In the genomic region with DNA sequence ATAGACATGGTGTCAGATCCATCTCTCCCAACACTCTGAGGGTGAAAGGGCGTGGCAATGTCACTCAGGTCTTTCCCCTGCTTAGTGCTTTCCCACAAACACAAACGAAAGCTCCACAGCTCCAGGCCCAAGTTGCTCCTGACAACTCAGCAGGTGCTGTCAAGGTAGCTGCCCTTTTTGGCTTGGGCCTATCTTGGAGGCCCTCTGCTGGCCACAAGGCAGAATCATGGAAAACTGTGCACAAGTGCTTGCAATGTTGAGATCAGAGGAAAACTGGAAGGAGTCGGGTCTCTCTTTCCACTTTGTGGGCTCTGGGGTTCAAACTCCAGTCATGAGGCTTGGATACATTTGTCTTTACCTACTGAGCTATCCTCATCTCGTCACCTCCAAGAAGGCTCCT, we compare ENCODE assay signal across 15 mouse cellular contexts. TPM values are rescaled to one million over a fixed set of nuclear protein-coding genes. Genes with fewer than 3 reads are reported as not detected.
DNase-seq lines count a peak whose midpoint lies in the region; ATAC-seq and TF ChIP-seq lines count a peak whose summit lies in the region.
"Had no signal": no experiment of that assay in that cellular context is flagged by ENCODE, and none has a peak within 500 bp of the region (broad histone marks: within the 10 kb centered on the region; RNA-seq: fewer than 3 reads in every experiment).

No protein-coding gene starts in this region.

- no peak for ATAC-seq in cerebellum, adult (ENCODE audit: insufficient number of reproducible peaks, low FRiP score, low TSS enrichment)
- ATAC-seq in kidney, postnatal 0 days (replicated peaks; ENCODE audit: low FRiP score, low read depth) = no peak
- ATAC-seq in kidney, embryonic 16.5 days (ENCODE audit: low FRiP score, low TSS enrichment) = no peak

- peak; percentile 55 for TF ChIP-seq CTCF in kidney, postnatal 0 days (IDR thresholded peaks at IDR 0.05; ENCODE audit: low read depth)

- WGBS in kidney, postnatal 0 days = 77% methylated on average over 4 of the region's 4 CpGs
- 83% methylated on average over 4 of the region's 4 CpGs for WGBS in kidney, embryonic 16.5 days
- WGBS in limb, embryonic 10.5 days = 81% methylated on average over 4 of the region's 4 CpGs

- no peaks in the 10 kb centered on the region for H3K9me3 ChIP-seq in kidney, postnatal 0 days (replicated peaks; ENCODE audit: low read length)
- H3K9me3 ChIP-seq in kidney, embryonic 16.5 days (ENCODE audit: low read length) = no peaks in the 10 kb centered on the region
- H3K9me3 ChIP-seq in limb, embryonic 10.5 days (replicated peaks) = no peaks in the 10 kb centered on the region
- H3K9me3 ChIP-seq: embryonic facial prominence, embryonic 12.5 days; limb, embryonic 13.5 days; midbrain, embryonic 12.5 days had no signal

- peak; percentile 34 to 40 for DNase-seq in cerebellum, postnatal 10 days
- DNase-seq in kidney, postnatal 0 days (ENCODE audit: low spot score) = no peak
- DNase-seq in thymus, postnatal 14 days = peak; percentile 23
- no peak for DNase-seq in thymus, postnatal 36 days
- DNase-seq in limb, embryonic 10.5 days (ENCODE audit: low spot score) = no peak
- no peak for DNase-seq in gastrocnemius, postnatal 25 days
- DNase-seq: gastrocnemius, postnatal 10 days had no signal

- 0 out of 2 replicates have a peak, but pooled peaks cover 10% of the 10 kb centered on the region for H3K36me3 ChIP-seq in kidney, postnatal 0 days (ENCODE audit: insufficient read depth, low read length)
- H3K36me3 ChIP-seq in kidney, embryonic 16.5 days (ENCODE audit: insufficient read depth, low read length) = peaks cover 26% of the 10 kb centered on the region
- peaks cover 49% of the 10 kb centered on the region for H3K36me3 ChIP-seq in limb, embryonic 10.5 days

- H3K27me3 ChIP-seq in kidney, postnatal 0 days (ENCODE audit: insufficient read depth, low read length) = no peaks in the 10 kb centered on the region
- no peaks in the 10 kb centered on the region for H3K27me3 ChIP-seq in kidney, embryonic 16.5 days (ENCODE audit: insufficient read depth, low read length)
- H3K27me3 ChIP-seq in limb, embryonic 10.5 days (ENCODE audit: low read depth, poor library complexity, severe bottlenecking) = no peaks in the 10 kb centered on the region
- H3K27me3 ChIP-seq: embryonic facial prominence, embryonic 12.5 days; limb, embryonic 13.5 days; midbrain, embryonic 12.5 days had no signal

- H3K4me1 ChIP-seq in kidney, postnatal 0 days (replicated peaks; ENCODE audit: insufficient read depth, low read length) = no peaks in the 10 kb centered on the region
- H3K4me1 ChIP-seq in kidney, embryonic 16.5 days (ENCODE audit: insufficient read depth, low read length) = no peaks in the 10 kb centered on the region
- H3K4me1 ChIP-seq in limb, embryonic 10.5 days = no peaks in the 10 kb centered on the region
- H3K4me1 ChIP-seq: embryonic facial prominence, embryonic 12.5 days; limb, embryonic 13.5 days; midbrain, embryonic 12.5 days had no signal

- H3K4me3 ChIP-seq in kidney, postnatal 0 days (replicated peaks; ENCODE audit: low read depth, low read length) = no peak overlapping the region
- H3K4me3 ChIP-seq in kidney, embryonic 16.5 days (ENCODE audit: low read length) = no peak overlapping the region
- H3K4me3 ChIP-seq in limb, embryonic 10.5 days = no peak overlapping the region
- H3K4me3 ChIP-seq: embryonic facial prominence, embryonic 12.5 days; limb, embryonic 13.5 days; midbrain, embryonic 12.5 days had no signal

- no peak overlapping the region for H3K9ac ChIP-seq in kidney, postnatal 0 days (ENCODE audit: low read depth, low read length)
- H3K9ac ChIP-seq in kidney, embryonic 16.5 days (replicated peaks; ENCODE audit: low read length) = no peak overlapping the region
- H3K9ac ChIP-seq: embryonic facial prominence, embryonic 12.5 days; limb, embryonic 13.5 days; midbrain, embryonic 12.5 days had no signal

- H3K27ac ChIP-seq in kidney, postnatal 0 days = no peak overlapping the region
- H3K27ac ChIP-seq in kidney, embryonic 16.5 days (ENCODE audit: low read length) = no peak overlapping the region
- H3K27ac ChIP-seq in limb, embryonic 10.5 days = no peak overlapping the region
- H3K27ac ChIP-seq: embryonic facial prominence, embryonic 12.5 days; limb, embryonic 13.5 days; midbrain, embryonic 12.5 days had no signal

- no peak overlapping the region for H3K4me2 ChIP-seq in kidney, postnatal 0 days (ENCODE audit: low read length)
- H3K4me2 ChIP-seq in kidney, embryonic 16.5 days (replicated peaks; ENCODE audit: low read depth, low read length) = no peak overlapping the region
- H3K4me2 ChIP-seq: embryonic facial prominence, embryonic 12.5 days; limb, embryonic 13.5 days; midbrain, embryonic 12.5 days had no signal

RNA-seq across cellular contexts. Expression of a gene that starts 18.3 kb away (rescaled TPM):
- 67.9 and 68.7 TPM in 2 replicates for polyA plus RNA-seq in kidney, postnatal 0 days (2015; fragmentation: Nextera tagmentation; extraction: Ambion mirVana)
- polyA plus RNA-seq in kidney, embryonic 16.5 days (2015; fragmentation: Nextera tagmentation; extraction: Ambion mirVana) = 55.9 and 65.9 TPM in 2 replicates
- 75.5 and 89.8 TPM in 2 replicates for polyA plus RNA-seq in limb, embryonic 10.5 days (2016; fragmentation: Nextera tagmentation; extraction: Ambion mirVana)
- total RNA-seq in gastrocnemius, postnatal 25 days (2021) = 10 to 100 TPM; 12.8 to 15.2 TPM

RNA-seq across cellular contexts. Expression of a gene that starts 21.2 kb away (rescaled TPM):
- 1.0 and 1.2 TPM in 2 replicates for polyA plus RNA-seq in kidney, postnatal 0 days (2015; fragmentation: Nextera tagmentation; extraction: Ambion mirVana)
- 0.34 and 0.76 TPM in 2 replicates for polyA plus RNA-seq in kidney, embryonic 16.5 days (2015; fragmentation: Nextera tagmentation; extraction: Ambion mirVana)
- 0.43 and 0.51 TPM in 2 replicates for polyA plus RNA-seq in limb, embryonic 10.5 days (2016; fragmentation: Nextera tagmentation; extraction: Ambion mirVana)
- not detected for total RNA-seq in gastrocnemius, postnatal 25 days (2021)
- total RNA-seq: adrenal gland, postnatal 36 days; gastrocnemius, postnatal 10 days; hematopoietic stem cell, adult 5-6 weeks had no signal
- polyA plus RNA-seq: C2C12 had no signal

Comparison
In these comparisons a context has a peak if more than half of its experiments do, and no peak if none do; other contexts are left out.
1. DNase-seq: peak in cerebellum, postnatal 10 days (2 of 2) and thymus, postnatal 14 days (single experiment); none in kidney, postnatal 0 days (single experiment), thymus, postnatal 36 days (0 of 2), limb, embryonic 10.5 days (single experiment) and gastrocnemius, postnatal 25 days (single experiment).